Mouse (Mus musculus): Measurements from ENCODE around the gene Col5a2.

DNA sequence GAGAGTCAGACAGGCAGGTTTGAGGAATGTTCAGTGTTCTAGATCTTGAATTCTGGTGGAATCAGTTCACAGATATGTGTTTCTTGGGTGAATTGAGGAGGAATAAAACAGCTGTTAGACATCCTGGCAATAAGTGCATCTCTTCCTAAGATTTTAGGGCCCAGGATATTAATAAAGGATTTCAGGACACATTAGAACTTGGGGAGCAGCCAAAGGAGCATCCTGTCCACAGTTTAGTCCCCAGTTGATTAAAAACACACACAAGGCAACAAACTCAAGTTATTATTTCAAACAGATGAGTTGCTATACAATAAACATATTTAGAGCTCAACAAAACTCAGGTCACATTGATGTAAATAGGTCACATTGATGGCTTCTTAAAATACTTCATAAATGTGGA is 82.5 kb downstream of the Col5a2 start:
- TF ChIP-seq CTCF (IDR thresholded peaks at IDR 0.05; ENCODE audit: insufficient read depth, low read length) (no peak), POLR2A (IDR thresholded peaks at IDR 0.05; ENCODE audit: borderline replicate concordance, extremely low read depth, low read depth, low read length) (no peak)

Measured in lung, adult 2 months (tissue).